Mouse (Mus musculus): ENCODE data around the gene Ccdc173.
A peak's percentile ranks its signal among the peaks of the same experiment; 100 is the strongest.
"Not testable (repeated sequence)": the region's sequence is repeated elsewhere in the genome, so short reads cannot be mapped to it uniquely, and the experiment has no call there.

The Ccdc173 gene

GRCm38 (mm10) chr2:69789429-69790069 is at the start of gene Ccdc173, which contains the start of gene Phospho2:
TSS of gene Ccdc173 (minus strand) at chr2:69789575.
TSS of gene Phospho2 (plus strand) at chr2:69789623.
- peak; percentile 99 for DNase-seq (ENCODE audit: low read depth, low spot score)

- no peak for DNase-seq (ENCODE audit: low read depth, low spot score)
Observed at GRCm38 (mm10) chr2:69838707-69839106, 49.3 kb upstream of the Ccdc173 start.

- peak; percentile 68 for DNase-seq (ENCODE audit: low read depth, low spot score)
Observed at GRCm38 (mm10) chr2:69837996-69838395, 48.6 kb upstream of the Ccdc173 start.

- peak; percentile 65 for DNase-seq (ENCODE audit: low read depth, low spot score)
Observed at GRCm38 (mm10) chr2:69837244-69837967, 48.0 kb upstream of the Ccdc173 start.

- no peak for DNase-seq (ENCODE audit: low read depth, low spot score)
Observed at GRCm38 (mm10) chr2:69830116-69830515, 40.7 kb upstream of the Ccdc173 start.

- DNase-seq (ENCODE audit: low read depth, low spot score) = no peak
Observed at GRCm38 (mm10) chr2:69829680-69830079, 40.3 kb upstream of the Ccdc173 start.

GRCm38 (mm10) chr2:69828031-69828430 is 38.7 kb upstream of the Ccdc173 start:
- no peak for DNase-seq (ENCODE audit: low read depth, low spot score)

GRCm38 (mm10) chr2:69826380-69826779 is 37.0 kb upstream of the Ccdc173 start:
- DNase-seq (ENCODE audit: low read depth, low spot score) = no peak

- DNase-seq (ENCODE audit: low read depth, low spot score) = no peak
Observed at GRCm38 (mm10) chr2:69825898-69826297, 36.5 kb upstream of the Ccdc173 start.

GRCm38 (mm10) chr2:69823129-69823677 is 33.8 kb upstream of the Ccdc173 start:
- peak; percentile 74 for DNase-seq (ENCODE audit: low read depth, low spot score)

GRCm38 (mm10) chr2:69822361-69823128 is 33.2 kb upstream of the Ccdc173 start:
- peak; percentile 77 for DNase-seq (ENCODE audit: low read depth, low spot score)

GRCm38 (mm10) chr2:69821711-69822110 is 32.3 kb upstream of the Ccdc173 start, which contains the start of gene Klhl23:
TSS of gene Klhl23 (plus strand) at chr2:69821944.
- DNase-seq (ENCODE audit: low read depth, low spot score) = no peak

GRCm38 (mm10) chr2:69820201-69820600 is 30.8 kb upstream of the Ccdc173 start:
- no peak for DNase-seq (ENCODE audit: low read depth, low spot score)

- no peak for DNase-seq (ENCODE audit: low read depth, low spot score)
Observed at GRCm38 (mm10) chr2:69818350-69819085, 29.1 kb upstream of the Ccdc173 start.

- DNase-seq (ENCODE audit: low read depth, low spot score) = no peak
Observed at GRCm38 (mm10) chr2:69816575-69816974, 27.2 kb upstream of the Ccdc173 start.

- DNase-seq (ENCODE audit: low read depth, low spot score) = not testable (repeated sequence)
Observed at GRCm38 (mm10) chr2:69811349-69811748, 22.0 kb upstream of the Ccdc173 start.

GRCm38 (mm10) chr2:69810169-69810568 is 20.8 kb upstream of the Ccdc173 start:
- no peak for DNase-seq (ENCODE audit: low read depth, low spot score)

GRCm38 (mm10) chr2:69804663-69805062 is 15.3 kb upstream of the Ccdc173 start:
- DNase-seq (ENCODE audit: low read depth, low spot score) = not testable (repeated sequence)

GRCm38 (mm10) chr2:69803756-69804155 is 14.4 kb upstream of the Ccdc173 start:
- DNase-seq (ENCODE audit: low read depth, low spot score) = no peak

- DNase-seq (ENCODE audit: low read depth, low spot score) = peak; percentile 75
Observed at GRCm38 (mm10) chr2:69802911-69803312, 13.5 kb upstream of the Ccdc173 start.

- no peak for DNase-seq (ENCODE audit: low read depth, low spot score)
Observed at GRCm38 (mm10) chr2:69790722-69791121, 1.3 kb upstream of the Ccdc173 start.
